Mouse (Mus musculus): ENCODE measurements around the gene Fam206a.

The Fam206a gene

GRCm38 (mm10) chr4:56801907-56802668, at the start of gene Fam206a, which contains the start of gene Elp1:
TSS of gene Fam206a (plus strand) at chr4:56802345.
TSS of gene Elp1 (minus strand) at chr4:56802331.
- peak; percentile 90 for DNase-seq

DNA sequence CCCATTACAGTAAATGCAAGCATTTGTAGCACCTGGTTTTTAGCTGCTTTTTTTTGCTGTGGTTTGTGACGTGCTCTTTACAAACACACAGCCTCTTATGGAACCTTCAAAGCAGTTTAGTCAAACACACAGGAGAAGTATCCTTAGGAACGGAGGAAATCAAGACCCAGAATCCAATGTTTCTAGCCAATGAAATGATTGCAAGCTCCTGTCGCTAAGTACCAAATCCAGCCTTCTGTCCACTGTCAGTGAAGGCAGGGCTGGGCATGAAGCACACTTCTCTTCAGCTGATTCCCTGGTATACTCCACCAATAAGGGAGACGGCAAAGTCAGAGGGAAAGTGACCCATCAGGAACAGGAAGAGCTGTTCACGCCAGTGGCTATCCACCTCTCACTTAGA, 46.1 kb upstream of the Fam206a start:
- DNase-seq: no peak

DNA sequence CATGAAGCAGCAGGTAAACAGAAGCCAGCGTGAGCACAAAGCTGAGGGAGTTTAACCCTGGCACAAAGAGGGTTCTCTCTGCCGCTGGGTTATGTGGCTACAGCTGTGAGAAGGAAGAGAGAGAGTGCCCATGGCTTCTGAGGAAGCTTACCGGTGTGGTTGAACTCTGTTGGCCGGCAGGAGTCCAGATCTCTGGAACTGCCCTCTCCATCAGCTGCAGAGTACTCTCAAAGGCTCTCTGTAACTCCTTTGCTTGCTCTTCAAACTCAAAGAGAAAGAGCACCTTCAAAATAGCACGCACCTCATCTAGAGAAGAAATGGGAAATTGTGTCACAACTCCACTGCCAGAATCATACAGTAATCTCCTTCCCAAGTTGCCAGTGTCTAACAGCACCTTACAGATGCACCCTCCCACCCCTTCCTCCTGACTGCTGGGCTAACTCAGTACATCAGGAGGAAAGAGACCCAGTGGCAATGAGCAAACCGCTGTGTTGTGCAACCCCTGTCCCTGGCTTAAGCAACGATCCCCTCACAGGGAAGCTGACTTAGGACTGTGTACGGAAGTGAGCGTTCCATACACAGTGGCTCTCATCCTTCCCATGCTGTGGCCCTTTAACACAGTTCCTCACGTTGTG, 45.1 kb upstream of the Fam206a start:
- DNase-seq: peak; percentile 15

DNA sequence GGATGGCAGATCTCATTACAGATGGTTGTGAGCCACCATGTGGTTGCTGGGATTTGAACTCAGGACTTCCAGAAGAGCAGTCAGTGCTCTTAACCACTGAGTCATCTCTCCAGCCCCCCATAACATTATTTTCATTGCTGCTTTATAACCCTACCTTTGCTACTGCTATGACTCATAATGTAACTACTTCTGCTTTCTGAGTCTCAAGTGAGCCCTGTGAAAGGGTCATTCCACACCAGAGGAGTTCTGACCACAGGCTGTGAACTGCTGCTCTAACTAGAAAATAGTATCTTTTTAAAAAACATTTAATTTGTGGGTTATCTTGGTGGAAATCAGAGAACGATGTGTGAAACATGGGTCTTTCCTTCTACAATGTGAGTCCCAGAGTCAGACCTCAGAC, 44.5 kb upstream of the Fam206a start:
- no peak for DNase-seq

GRCm38 (mm10) chr4:56767861-56768284, 34.3 kb upstream of the Fam206a start:
- DNase-seq: no peak

GRCm38 (mm10) chr4:56768913-56769312, 33.2 kb upstream of the Fam206a start:
- no peak for DNase-seq

GRCm38 (mm10) chr4:56771065-56771464, 31.1 kb upstream of the Fam206a start:
- DNase-seq: no peak

DNA sequence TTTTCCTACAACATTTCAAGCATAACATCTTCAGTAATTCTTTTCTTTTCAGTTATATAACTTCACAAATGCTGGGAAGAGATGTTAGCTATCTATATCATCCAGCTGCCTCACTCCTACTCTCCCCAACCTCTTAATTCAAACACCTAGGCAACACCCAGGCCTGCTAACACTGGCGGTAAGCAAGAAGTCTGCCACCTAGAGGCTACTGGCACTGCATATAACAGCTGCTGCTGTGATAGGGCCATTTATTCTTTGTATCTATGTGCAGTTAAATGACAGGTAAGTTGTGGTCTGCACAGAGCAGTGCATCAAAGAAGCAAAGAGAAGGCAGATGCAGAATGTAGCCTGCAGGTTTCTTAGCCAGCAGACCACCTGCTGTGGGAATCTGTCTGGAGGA, 10.8 kb upstream of the Fam206a start:
- no peak for DNase-seq

DNA sequence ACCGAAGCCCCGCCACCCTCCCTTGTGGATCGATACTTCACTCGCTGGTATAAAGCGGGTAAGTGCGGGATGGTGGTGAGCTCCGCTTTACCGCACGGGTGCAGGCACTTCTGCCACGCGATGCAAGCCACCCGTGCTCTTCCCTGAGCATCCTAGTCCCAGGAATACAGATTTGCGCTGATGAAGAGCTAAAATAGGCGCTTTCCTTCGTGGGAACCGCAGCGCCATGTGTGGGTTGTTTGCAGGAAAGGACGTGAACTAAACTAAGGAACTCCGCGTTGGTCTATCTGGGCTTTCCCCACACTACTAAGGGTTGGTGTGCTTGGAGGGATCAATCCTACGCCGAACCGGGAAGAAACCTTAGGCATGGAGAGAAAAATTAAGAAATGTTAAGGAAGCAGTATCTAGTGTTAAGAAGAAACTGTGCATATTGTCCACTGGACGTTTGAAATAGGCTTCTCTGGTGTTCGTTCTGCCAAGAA, 565 bp downstream of the Fam206a start:
- DNase-seq: peak; percentile 5

GRCm38 (mm10) chr4:56809050-56809449, 6.9 kb downstream of the Fam206a start:
- no peak for DNase-seq

DNA sequence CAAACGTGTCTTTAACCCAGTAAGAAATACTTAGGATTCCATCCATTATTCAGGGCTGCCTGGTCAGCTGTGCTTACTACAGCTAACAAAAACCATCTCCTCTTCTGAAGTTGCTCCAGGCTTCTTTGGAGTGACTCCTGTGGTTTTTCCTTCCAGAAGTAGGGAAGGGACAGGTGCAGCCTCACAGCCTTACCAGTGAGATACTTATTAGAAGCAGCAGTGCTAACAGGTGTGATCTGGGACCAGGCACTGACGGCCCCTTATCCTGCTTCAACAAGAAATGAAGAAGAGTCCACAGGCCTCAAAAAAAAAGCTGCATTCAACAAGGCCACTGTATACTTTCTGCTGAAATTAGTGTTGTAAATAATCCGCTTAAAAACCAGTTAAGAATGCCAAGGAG, 9.5 kb downstream of the Fam206a start:
- DNase-seq: no peak

GRCm38 (mm10) chr4:56812096-56812495, 10.0 kb downstream of the Fam206a start:
- DNase-seq: no peak

- no peak for DNase-seq
Measured at GRCm38 (mm10) chr4:56815131-56815530, 13.0 kb downstream of the Fam206a start.

DNA sequence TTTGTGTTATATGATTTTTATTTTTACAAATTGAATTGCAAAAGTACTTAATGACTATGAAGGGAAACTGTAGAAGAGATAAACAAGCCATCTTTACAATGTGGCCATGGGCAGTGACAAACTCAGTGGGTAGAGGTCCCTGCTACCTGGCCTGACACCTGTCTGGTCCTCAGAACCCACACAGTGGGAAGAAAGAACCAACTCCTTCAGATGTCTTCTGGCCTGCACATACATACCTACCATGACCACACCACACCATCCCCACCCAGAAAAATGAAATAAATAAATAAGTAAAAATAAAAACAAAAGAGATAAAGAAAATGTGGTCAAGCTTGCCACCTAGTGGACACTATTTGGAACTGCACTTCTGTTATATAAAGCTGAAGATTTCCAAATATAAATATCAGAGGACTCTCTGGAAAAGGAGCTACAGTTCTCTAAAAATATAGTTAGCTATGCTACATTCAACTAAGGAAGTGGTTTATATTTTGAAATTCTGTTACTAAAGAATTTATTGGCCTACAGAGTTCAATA, 17.9 kb downstream of the Fam206a start:
- DNase-seq: no peak

DNA sequence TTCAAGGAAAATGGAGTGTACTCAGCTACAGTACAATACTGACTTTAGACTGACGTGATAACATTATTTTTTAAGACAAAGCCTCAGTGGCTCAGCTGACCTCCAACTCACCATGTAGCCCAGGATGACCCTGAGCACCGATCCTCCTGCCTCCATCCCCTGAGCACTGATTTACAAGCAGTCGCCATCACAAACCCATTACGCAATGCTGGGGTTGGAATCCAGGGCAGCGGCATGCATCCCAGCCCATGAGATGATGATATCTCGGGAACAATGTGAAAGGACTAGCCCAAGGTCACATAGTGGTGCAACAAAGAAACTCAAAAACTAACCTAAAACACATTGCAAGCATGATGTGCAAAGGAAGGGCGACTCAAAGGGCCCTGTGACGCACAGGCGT, 22.1 kb downstream of the Fam206a start:
- DNase-seq: no peak

GRCm38 (mm10) chr4:56828932-56829331, 26.8 kb downstream of the Fam206a start:
- no peak for DNase-seq

DNA sequence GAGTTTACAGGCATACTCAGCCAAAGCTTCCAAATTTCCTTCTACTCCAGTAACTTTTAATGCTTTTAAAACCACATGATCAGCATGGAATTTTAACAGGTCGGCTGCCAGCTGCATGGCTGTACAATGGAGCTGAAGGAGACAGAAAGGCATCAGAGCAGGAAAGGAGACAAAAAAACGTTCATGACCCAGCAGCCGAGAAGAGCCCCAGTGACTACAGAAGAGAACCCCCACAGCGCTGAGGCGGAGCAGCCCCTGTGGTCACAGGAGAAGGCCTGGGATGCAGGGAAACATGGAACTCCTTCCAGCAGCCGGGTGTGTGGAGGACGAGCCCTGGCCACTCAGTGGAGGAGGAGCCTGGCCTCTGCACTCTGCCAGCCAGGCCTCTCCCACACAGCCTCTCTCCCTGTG, 27.4 kb downstream of the Fam206a start:
- no peak for DNase-seq

- no peak for DNase-seq
Measured at GRCm38 (mm10) chr4:56831013-56831609, 29.0 kb downstream of the Fam206a start.

GRCm38 (mm10) chr4:56831998-56832397, 29.9 kb downstream of the Fam206a start:
- DNase-seq: no peak

DNA sequence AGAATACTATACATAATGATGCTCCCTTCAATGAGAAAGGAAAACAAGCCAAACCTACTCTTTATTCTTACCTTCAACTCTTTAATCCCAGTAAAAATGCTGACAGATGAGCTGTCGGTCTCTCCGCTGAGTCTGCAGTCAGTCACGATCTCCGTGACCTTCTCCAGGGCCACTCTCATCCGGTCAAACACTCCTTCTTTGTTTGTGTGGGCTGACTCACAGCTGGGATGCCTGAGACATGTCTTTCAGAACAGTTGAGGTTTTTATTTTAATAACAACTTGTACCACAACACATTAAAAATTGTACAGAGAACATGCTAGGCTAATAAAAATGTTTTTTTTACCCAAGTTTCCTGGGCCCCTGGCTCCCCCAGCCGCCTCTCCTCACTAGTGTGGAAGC, 35.5 kb downstream of the Fam206a start:
- DNase-seq: no peak

GRCm38 (mm10) chr4:56840297-56840696, 38.2 kb downstream of the Fam206a start:
- no peak for DNase-seq

GRCm38 (mm10) chr4:56842501-56842900, 40.4 kb downstream of the Fam206a start:
- DNase-seq: no peak

GRCm38 (mm10) chr4:56843963-56844362, 41.8 kb downstream of the Fam206a start:
- DNase-seq: no peak

GRCm38 (mm10) chr4:56844911-56845310, 42.8 kb downstream of the Fam206a start:
- DNase-seq: no peak
